Mouse (Mus musculus) olfactory bulb, adult 2 months (tissue): Measurements from ENCODE around the gene Uvrag.

ENCODE experiments used
- CTCF ChIP-seq: fragments of 200-500 bp; IDR thresholded peaks from 2 replicates; pipeline ENCODE4 v1.5.1; 2012; ENCODE audit warnings: low read depth, mild to moderate bottlenecking, low read length, moderate library complexity; ENCODE audit not compliant: insufficient read depth
- POLR2A ChIP-seq: fragments of 200-500 bp; IDR thresholded peaks from 2 replicates; pipeline ENCODE4 v1.6.1; 2012; ENCODE audit warnings: mild to moderate bottlenecking, low read depth, low read length, moderate library complexity; ENCODE audit not compliant: insufficient read depth

GRCm38 (mm10) chr7:98928336-98929025 is 212.5 kb downstream of the Uvrag start:
- no peak for TF ChIP-seq POLR2A
- no peak for TF ChIP-seq CTCF
